Mouse (Mus musculus): ENCODE measurements around the gene Il2rb. TPM values are rescaled to one million over a fixed set of nuclear protein-coding genes. Genes with fewer than 3 reads are reported as not detected.

Gene Il2rb
- polyA plus RNA-seq, 1 experiment from 2014 or later: not detected

- 82% methylated on average over 5 of the region's 5 CpGs for WGBS
- H3K9me3 ChIP-seq (replicated peaks): peaks cover 13% of the 10 kb centered on the region
Measured at GRCm38 (mm10) chr15:78504816-78505215, 9.7 kb upstream of the Il2rb start.

GRCm38 (mm10) chr15:78504013-78504412 lies 8.9 kb upstream of the Il2rb start:
- no peak for ATAC-seq (ENCODE audit: insufficient number of reproducible peaks, low FRiP score)
- no peak overlapping the region for H3K4me3 ChIP-seq
- H3K9ac ChIP-seq: no peak overlapping the region
- no peaks in the 10 kb centered on the region for H3K36me3 ChIP-seq
- peaks cover 3% of the 10 kb centered on the region; the same call in 1 of the 2 replicates for H3K27me3 ChIP-seq (replicated peaks)
- WGBS: 60% methylated on average over 1 of the region's 1 CpGs
- H3K4me1 ChIP-seq (replicated peaks): peaks cover 7% of the 10 kb centered on the region; the same call in 1 of the 2 replicates
- H3K9me3 ChIP-seq (replicated peaks): peaks cover 13% of the 10 kb centered on the region
- no peak overlapping the region for H3K4me2 ChIP-seq
- no peak overlapping the region for H3K27ac ChIP-seq (ENCODE audit: poor library complexity, severe bottlenecking)

More at GRCm38 (mm10) chr15:78504816-78505215, 9.7 kb upstream of the Il2rb start:
- no peak overlapping the region for H3K9ac ChIP-seq
- no peaks in the 10 kb centered on the region for H3K36me3 ChIP-seq
- peaks cover 10% of the 10 kb centered on the region; the same call in 1 of the 2 replicates for H3K4me1 ChIP-seq (replicated peaks)
- H3K27ac ChIP-seq (ENCODE audit: poor library complexity, severe bottlenecking): no peak overlapping the region
- H3K4me2 ChIP-seq: no peak overlapping the region
- H3K4me3 ChIP-seq: no peak overlapping the region
- peaks cover 3% of the 10 kb centered on the region; the same call in 1 of the 2 replicates for H3K27me3 ChIP-seq (replicated peaks)
- no peak for ATAC-seq (ENCODE audit: insufficient number of reproducible peaks, low FRiP score)

GRCm38 (mm10) chr15:78502437-78503132 lies 7.5 kb upstream of the Il2rb start:
- Histone ChIP-seq H3K9me3 (replicated peaks) (peaks cover 13% of the 10 kb centered on the region), H3K27me3 (replicated peaks) (peaks cover 3% of the 10 kb centered on the region; the same call in 1 of the 2 replicates), H3K9ac (no peak overlapping the region), H3K4me1 (replicated peaks) (peaks cover 4% of the 10 kb centered on the region; the same call in 1 of the 2 replicates), H3K4me2 (no peak overlapping the region), H3K27ac (ENCODE audit: poor library complexity, severe bottlenecking) (no peak overlapping the region), H3K4me3 (no peak overlapping the region), H3K36me3 (no peaks in the 10 kb centered on the region)
- WGBS: 80% methylated on average over 18 of the region's 18 CpGs
- ATAC-seq (ENCODE audit: insufficient number of reproducible peaks, low FRiP score): no peak

GRCm38 (mm10) chr15:78493401-78494010 lies 1.6 kb downstream of the Il2rb start:
- Histone ChIP-seq H3K4me1 (replicated peaks) (no peaks in the 10 kb centered on the region), H3K27me3 (replicated peaks) (no peaks in the 10 kb centered on the region), H3K4me3 (no peak overlapping the region), H3K27ac (ENCODE audit: poor library complexity, severe bottlenecking) (no peak overlapping the region), H3K36me3 (no peaks in the 10 kb centered on the region), H3K9ac (no peak overlapping the region), H3K9me3 (replicated peaks) (no peaks in the 10 kb centered on the region), H3K4me2 (no peak overlapping the region)
- 73% methylated on average over 10 of the region's 10 CpGs for WGBS
- no peak for ATAC-seq (ENCODE audit: insufficient number of reproducible peaks, low FRiP score)

GRCm38 (mm10) chr15:78491301-78491700 lies 3.8 kb downstream of the Il2rb start:
- no peak for ATAC-seq (ENCODE audit: insufficient number of reproducible peaks, low FRiP score)
- Histone ChIP-seq H3K36me3 (no peaks in the 10 kb centered on the region), H3K27me3 (replicated peaks) (peaks cover 8% of the 10 kb centered on the region), H3K4me1 (replicated peaks) (no peaks in the 10 kb centered on the region), H3K9ac (no peak overlapping the region), H3K4me2 (no peak overlapping the region), H3K27ac (ENCODE audit: poor library complexity, severe bottlenecking) (no peak overlapping the region), H3K4me3 (no peak overlapping the region), H3K9me3 (replicated peaks) (no peaks in the 10 kb centered on the region)
- WGBS: 82% methylated on average over 3 of the region's 3 CpGs

- Histone ChIP-seq H3K27me3 (replicated peaks) (peaks cover 20% of the 10 kb centered on the region), H3K9ac (no peak overlapping the region), H3K27ac (ENCODE audit: poor library complexity, severe bottlenecking) (no peak overlapping the region), H3K4me3 (no peak overlapping the region), H3K36me3 (no peaks in the 10 kb centered on the region), H3K4me2 (no peak overlapping the region), H3K4me1 (replicated peaks) (no peaks in the 10 kb centered on the region), H3K9me3 (replicated peaks) (no peaks in the 10 kb centered on the region)
- 77% methylated on average over 8 of the region's 8 CpGs for WGBS
- no peak for ATAC-seq (ENCODE audit: insufficient number of reproducible peaks, low FRiP score)
Measured at GRCm38 (mm10) chr15:78489906-78490305, 5.2 kb downstream of the Il2rb start.

- no peaks in the 10 kb centered on the region for H3K9me3 ChIP-seq (replicated peaks)
- H3K4me3 ChIP-seq: no peak overlapping the region
- no peak overlapping the region for H3K9ac ChIP-seq
- H3K4me2 ChIP-seq: no peak overlapping the region
- H3K36me3 ChIP-seq: no peaks in the 10 kb centered on the region
- H3K27me3 ChIP-seq (replicated peaks): peaks cover 20% of the 10 kb centered on the region
- no peaks in the 10 kb centered on the region for H3K4me1 ChIP-seq (replicated peaks)
- ATAC-seq (ENCODE audit: insufficient number of reproducible peaks, low FRiP score): no peak
- H3K27ac ChIP-seq (ENCODE audit: poor library complexity, severe bottlenecking): no peak overlapping the region
- WGBS: 81% methylated on average over 3 of the region's 3 CpGs
Measured at GRCm38 (mm10) chr15:78489248-78489647, 5.8 kb downstream of the Il2rb start.

GRCm38 (mm10) chr15:78487066-78487465 lies 8.0 kb downstream of the Il2rb start:
- peaks cover 20% of the 10 kb centered on the region for H3K27me3 ChIP-seq (replicated peaks)
- H3K9me3 ChIP-seq (replicated peaks): no peaks in the 10 kb centered on the region
- H3K4me1 ChIP-seq (replicated peaks): no peaks in the 10 kb centered on the region
- no peak overlapping the region for H3K27ac ChIP-seq (ENCODE audit: poor library complexity, severe bottlenecking)
- no peak overlapping the region for H3K9ac ChIP-seq
- ATAC-seq (ENCODE audit: insufficient number of reproducible peaks, low FRiP score): no peak
- 59% methylated on average over 4 of the region's 4 CpGs for WGBS
- H3K4me3 ChIP-seq: no peak overlapping the region
- no peaks in the 10 kb centered on the region for H3K36me3 ChIP-seq
- no peak overlapping the region for H3K4me2 ChIP-seq

- H3K27me3 ChIP-seq (replicated peaks): peaks cover 20% of the 10 kb centered on the region
- no peak for ATAC-seq (ENCODE audit: insufficient number of reproducible peaks, low FRiP score)
- WGBS: 76% methylated on average over 1 of the region's 1 CpGs
- no peaks in the 10 kb centered on the region for H3K4me1 ChIP-seq (replicated peaks)
- no peak overlapping the region for H3K27ac ChIP-seq (ENCODE audit: poor library complexity, severe bottlenecking)
- H3K9me3 ChIP-seq (replicated peaks): no peaks in the 10 kb centered on the region
- no peaks in the 10 kb centered on the region for H3K36me3 ChIP-seq
- no peak overlapping the region for H3K4me3 ChIP-seq
- H3K4me2 ChIP-seq: no peak overlapping the region
- no peak overlapping the region for H3K9ac ChIP-seq
Measured at GRCm38 (mm10) chr15:78486564-78486963, 8.5 kb downstream of the Il2rb start.

GRCm38 (mm10) chr15:78483311-78483710 lies 11.8 kb downstream of the Il2rb start:
- H3K9ac ChIP-seq: no peak overlapping the region
- no peaks in the 10 kb centered on the region for H3K9me3 ChIP-seq (replicated peaks)
- ATAC-seq (ENCODE audit: insufficient number of reproducible peaks, low FRiP score): no peak
- H3K27ac ChIP-seq (ENCODE audit: poor library complexity, severe bottlenecking): no peak overlapping the region
- 0 out of 2 replicates have a peak, but pooled peaks cover 7% of the 10 kb centered on the region for H3K4me1 ChIP-seq (replicated peaks)
- no peak overlapping the region for H3K4me3 ChIP-seq
- WGBS: 78% methylated on average over 4 of the region's 4 CpGs
- peaks cover 20% of the 10 kb centered on the region for H3K27me3 ChIP-seq (replicated peaks)
- no peaks in the 10 kb centered on the region for H3K36me3 ChIP-seq
- no peak overlapping the region for H3K4me2 ChIP-seq

GRCm38 (mm10) chr15:78482518-78482917 lies 12.6 kb downstream of the Il2rb start:
- Histone ChIP-seq H3K9me3 (replicated peaks) (no peaks in the 10 kb centered on the region), H3K27me3 (replicated peaks) (peaks cover 20% of the 10 kb centered on the region), H3K4me3 (no peak overlapping the region), H3K4me2 (no peak overlapping the region), H3K9ac (no peak overlapping the region), H3K27ac (ENCODE audit: poor library complexity, severe bottlenecking) (no peak overlapping the region), H3K4me1 (replicated peaks) (0 out of 2 replicates have a peak, but pooled peaks cover 7% of the 10 kb centered on the region), H3K36me3 (no peaks in the 10 kb centered on the region)
- 74% methylated on average over 3 of the region's 3 CpGs for WGBS
- no peak for ATAC-seq (ENCODE audit: insufficient number of reproducible peaks, low FRiP score)
